Mouse (Mus musculus): ENCODE measurements at regions not wholly inside any gene's neighbourhood (a gene's known extent, or its start where the extent isn't known, plus 50 kb on each side); places are given as distances from the start of the nearest gene placed in this dataset.
A peak's percentile ranks its signal among the peaks of the same experiment; 100 is the strongest.

DNA sequence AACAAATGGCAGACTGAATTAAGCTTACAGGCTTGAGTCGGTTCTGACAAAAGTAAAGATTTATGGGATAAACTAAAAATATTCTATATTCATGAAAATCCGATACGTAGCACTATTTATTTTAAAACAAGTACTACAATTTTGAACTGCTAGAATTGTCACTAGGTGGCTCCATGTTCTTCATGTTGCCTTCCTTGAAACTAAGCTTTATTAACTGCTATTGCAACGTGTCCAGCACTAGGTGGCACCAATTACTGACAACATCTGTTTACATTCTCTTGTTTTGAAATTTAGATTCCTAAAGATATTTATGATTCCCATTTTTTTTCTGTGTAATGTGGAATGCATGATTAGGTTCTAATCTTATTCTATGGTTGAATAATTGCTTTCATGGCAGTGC, 60.1 kb downstream of the Fam47c start:
- DNase-seq (ENCODE audit: low read depth): peak; percentile 31
